ENCODE assay signal across 25 mouse cellular contexts in the genomic region with DNA sequence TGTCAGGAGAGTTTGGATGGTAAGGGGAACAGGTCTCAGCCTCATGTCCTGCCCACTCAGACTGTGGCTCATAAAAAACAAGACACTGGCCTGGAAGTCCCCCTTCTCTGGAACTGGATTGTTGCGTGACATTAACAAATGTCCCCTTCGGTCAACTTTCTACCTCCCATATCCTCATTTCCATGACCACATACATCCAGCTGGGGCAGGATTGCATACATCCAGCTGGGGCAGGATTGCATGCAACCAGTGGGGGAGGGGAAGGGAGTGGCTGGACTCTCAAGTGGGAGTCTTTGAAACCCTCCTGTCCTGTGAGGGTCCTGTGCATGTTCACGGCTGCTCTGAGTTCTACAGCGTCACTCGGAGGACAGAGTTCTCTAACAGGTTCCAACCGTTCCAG.
"Had no signal": no experiment of that assay in that cellular context is flagged by ENCODE, and none has a peak within 500 bp of the region (broad histone marks: within the 10 kb centered on the region; RNA-seq: fewer than 3 reads in every experiment).

No protein-coding gene starts in this region.

- H3K36me3 ChIP-seq: heart, embryonic 13.5 days; heart, embryonic 15.5 days; hindbrain, embryonic 12.5 days; kidney, embryonic 15.5 days; limb, embryonic 13.5 days; limb, embryonic 15.5 days; liver, embryonic 12.5 days had no signal

- DNase-seq: gastrocnemius, postnatal 14 days; gastrocnemius, postnatal 36 days; heart, adult 18-20 months; heart, postnatal 14 days; heart, postnatal 36 days; kidney, adult 11 months; kidney, adult 2 months; kidney, adult 9 months; kidney, postnatal 14 days; left cerebral cortex, postnatal 4 days had no signal

- H3K4me2 ChIP-seq: heart, embryonic 11.5 days; heart, embryonic 13.5 days; heart, embryonic 15.5 days; hindbrain, embryonic 12.5 days; hindbrain, embryonic 14.5 days; kidney, embryonic 15.5 days; limb, embryonic 13.5 days; limb, embryonic 15.5 days; liver, embryonic 12.5 days had no signal

- ATAC-seq: hindbrain, postnatal 0 days; intestine, embryonic 16.5 days; liver, embryonic 12.5 days had no signal

- H3K9ac ChIP-seq: heart, embryonic 13.5 days; heart, embryonic 15.5 days; hindbrain, embryonic 12.5 days; hindbrain, embryonic 14.5 days; kidney, embryonic 15.5 days; limb, embryonic 13.5 days; limb, embryonic 15.5 days; liver, embryonic 12.5 days; liver, embryonic 14.5 days had no signal

- H3K4me3 ChIP-seq: heart, embryonic 13.5 days; heart, embryonic 15.5 days; hindbrain, embryonic 12.5 days; kidney, embryonic 15.5 days; layer of hippocampus, adult 2 months; left cerebral cortex, adult 2 months; limb, embryonic 13.5 days; limb, embryonic 15.5 days; liver, embryonic 12.5 days had no signal

- H3K27ac ChIP-seq: heart, embryonic 13.5 days; heart, embryonic 15.5 days; hindbrain, postnatal 0 days; kidney, embryonic 15.5 days; kidney, postnatal 0 days; layer of hippocampus, adult 2 months; left cerebral cortex, adult 2 months; limb, embryonic 13.5 days; limb, embryonic 15.5 days; liver, embryonic 12.5 days; liver, embryonic 14.5 days had no signal

- H3K27me3 ChIP-seq: heart, embryonic 13.5 days; heart, embryonic 15.5 days; hindbrain, embryonic 12.5 days; kidney, embryonic 15.5 days; liver, embryonic 12.5 days had no signal

- H3K4me1 ChIP-seq: heart, embryonic 15.5 days; kidney, embryonic 15.5 days; liver, embryonic 12.5 days had no signal

- H3K9me3 ChIP-seq: heart, embryonic 13.5 days; heart, embryonic 15.5 days; hindbrain, embryonic 12.5 days; kidney, embryonic 15.5 days; limb, embryonic 13.5 days; limb, embryonic 15.5 days; liver, embryonic 12.5 days had no signal
